20 mouse cellular contexts compared by ENCODE assay signal in genomic region chr1:131201391-131201790, GRCm38 (mm10).
"Had no signal": no experiment of that assay in that cellular context is flagged by ENCODE, and none has a peak within 500 bp of the region (broad histone marks: within the 10 kb centered on the region; RNA-seq: fewer than 3 reads in every experiment).

No protein-coding gene starts in this region.

- DNase-seq: kidney, adult 18-20 months; kidney, adult 9 months; kidney, postnatal 36 days; layer of hippocampus, postnatal 36 days; left cerebral cortex, postnatal 4 days; liver; lung, adult 18-20 months; retina, postnatal 1 day; right cerebral cortex, postnatal 25 days had no signal

- H3K4me2 ChIP-seq: limb, embryonic 13.5 days; liver, embryonic 12.5 days; liver, embryonic 15.5 days; lung, embryonic 15.5 days; midbrain, embryonic 15.5 days; neural tube, embryonic 13.5 days; stomach, embryonic 15.5 days had no signal

- H3K4me1 ChIP-seq: midbrain, embryonic 15.5 days; neural tube, embryonic 13.5 days had no signal

- H3K36me3 ChIP-seq: limb, embryonic 13.5 days; liver, embryonic 12.5 days; liver, embryonic 15.5 days; lung, embryonic 15.5 days; midbrain, embryonic 10.5 days; midbrain, embryonic 15.5 days; neural tube, embryonic 13.5 days; stomach, embryonic 15.5 days had no signal

- H3K4me3 ChIP-seq: limb, embryonic 13.5 days; liver, embryonic 12.5 days; liver, embryonic 15.5 days; lung, embryonic 15.5 days; megakaryocyte, embryonic 14.5 days; midbrain, embryonic 10.5 days; midbrain, embryonic 15.5 days; neural tube, embryonic 13.5 days; stomach, embryonic 15.5 days had no signal

- H3K27ac ChIP-seq: kidney, postnatal 0 days; limb, embryonic 13.5 days; liver, embryonic 12.5 days; liver, embryonic 15.5 days; lung, embryonic 15.5 days; midbrain, embryonic 10.5 days; midbrain, embryonic 15.5 days; neural tube, embryonic 13.5 days; stomach, embryonic 15.5 days had no signal

- H3K9me3 ChIP-seq: limb, embryonic 13.5 days; liver, embryonic 12.5 days; liver, embryonic 15.5 days; lung, embryonic 15.5 days; megakaryocyte, embryonic 14.5 days; midbrain, embryonic 10.5 days; midbrain, embryonic 15.5 days; neural tube, embryonic 13.5 days; stomach, embryonic 15.5 days had no signal

- H3K27me3 ChIP-seq: liver, embryonic 15.5 days; lung, embryonic 15.5 days; midbrain, embryonic 15.5 days; neural tube, embryonic 13.5 days; stomach, embryonic 15.5 days had no signal

- H3K9ac ChIP-seq: limb, embryonic 13.5 days; liver, embryonic 12.5 days; liver, embryonic 15.5 days; lung, embryonic 15.5 days; midbrain, embryonic 15.5 days; neural tube, embryonic 13.5 days; stomach, embryonic 15.5 days had no signal

- ATAC-seq: intestine, embryonic 16.5 days; liver, embryonic 12.5 days; midbrain, embryonic 15.5 days had no signal
